Mouse (Mus musculus) cerebellum, postnatal 36 days (tissue): ENCODE results near the gene Catsperz.

Experiments used
- DNase-seq, 2 experiments: peaks; one replicate each; pipeline ENCODE4 v3.0.0; 2021 to 2022; ENCODE audit warnings: mixed read lengths in 2 of 2

Gene Catsperz

GRCm38 (mm10) chr19:6943709-6944108, 18.5 kb upstream of the Catsperz start:
- DNase-seq = no peak

GRCm38 (mm10) chr19:6942764-6943163, 17.6 kb upstream of the Catsperz start:
- no peak for DNase-seq

GRCm38 (mm10) chr19:6942249-6942691, 17.1 kb upstream of the Catsperz start, which contains the start of gene Gpr137:
Gene Gpr137 (minus strand): TSS chr19:6942480.
- peak; percentile 90 to 94 for DNase-seq

- DNase-seq = peak; percentile 93 to 95
Observed at GRCm38 (mm10) chr19:6941372-6942248, 16.4 kb upstream of the Catsperz start, which contains the start of gene Bad. Gene Bad (plus strand): TSS chr19:6941861.

GRCm38 (mm10) chr19:6940396-6941351, 15.5 kb upstream of the Catsperz start:
- DNase-seq = no peak

GRCm38 (mm10) chr19:6939106-6940002, 14.2 kb upstream of the Catsperz start:
- DNase-seq = no peak

- DNase-seq = peak; percentile 59 to 66
Observed at GRCm38 (mm10) chr19:6937541-6938465, 12.6 kb upstream of the Catsperz start.

GRCm38 (mm10) chr19:6936299-6936698, 11.1 kb upstream of the Catsperz start:
- no peak for DNase-seq

- DNase-seq = no peak
Observed at GRCm38 (mm10) chr19:6934195-6934977, 9.2 kb upstream of the Catsperz start, which contains the start of gene Kcnk4. Gene Kcnk4 (minus strand): TSS chr19:6934515.

- DNase-seq = peak; percentile 65 to 71
Observed at GRCm38 (mm10) chr19:6933436-6934194, 8.4 kb upstream of the Catsperz start.

- no peak for DNase-seq
Observed at GRCm38 (mm10) chr19:6933102-6933435, 7.9 kb upstream of the Catsperz start.

- DNase-seq = no peak
Observed at GRCm38 (mm10) chr19:6932018-6932417, 6.8 kb upstream of the Catsperz start.

- peak in 1 of 2 experiments; percentile 20 for DNase-seq
Observed at GRCm38 (mm10) chr19:6931002-6931401, 5.8 kb upstream of the Catsperz start.

GRCm38 (mm10) chr19:6928080-6928479, 2.9 kb upstream of the Catsperz start:
- no peak for DNase-seq

GRCm38 (mm10) chr19:6926559-6927255, 1.5 kb upstream of the Catsperz start:
- no peak for DNase-seq

- DNase-seq = no peak
Observed at GRCm38 (mm10) chr19:6925611-6926329, 590 bp upstream of the Catsperz start.

- peak; percentile 93 for DNase-seq
Observed at GRCm38 (mm10) chr19:6924461-6925306, 496 bp downstream of the Catsperz start.
